Mouse (Mus musculus) fat pad, adult 2 months (tissue): Measurements from ENCODE around the gene Hoga1.
A peak's percentile ranks its signal among the peaks of the same experiment; 100 is the strongest.
"Not testable (repeated sequence)": the region's sequence is repeated elsewhere in the genome, so short reads cannot be mapped to it uniquely, and the experiment has no call there.

ENCODE experiments used
- DNase-seq: peaks from one replicate; pipeline ENCODE4 v3.0.0-alpha.2; 2011; ENCODE audit warnings: low read depth, low spot score; ENCODE audit errors: extremely low read depth

Hoga1 gene

DNA sequence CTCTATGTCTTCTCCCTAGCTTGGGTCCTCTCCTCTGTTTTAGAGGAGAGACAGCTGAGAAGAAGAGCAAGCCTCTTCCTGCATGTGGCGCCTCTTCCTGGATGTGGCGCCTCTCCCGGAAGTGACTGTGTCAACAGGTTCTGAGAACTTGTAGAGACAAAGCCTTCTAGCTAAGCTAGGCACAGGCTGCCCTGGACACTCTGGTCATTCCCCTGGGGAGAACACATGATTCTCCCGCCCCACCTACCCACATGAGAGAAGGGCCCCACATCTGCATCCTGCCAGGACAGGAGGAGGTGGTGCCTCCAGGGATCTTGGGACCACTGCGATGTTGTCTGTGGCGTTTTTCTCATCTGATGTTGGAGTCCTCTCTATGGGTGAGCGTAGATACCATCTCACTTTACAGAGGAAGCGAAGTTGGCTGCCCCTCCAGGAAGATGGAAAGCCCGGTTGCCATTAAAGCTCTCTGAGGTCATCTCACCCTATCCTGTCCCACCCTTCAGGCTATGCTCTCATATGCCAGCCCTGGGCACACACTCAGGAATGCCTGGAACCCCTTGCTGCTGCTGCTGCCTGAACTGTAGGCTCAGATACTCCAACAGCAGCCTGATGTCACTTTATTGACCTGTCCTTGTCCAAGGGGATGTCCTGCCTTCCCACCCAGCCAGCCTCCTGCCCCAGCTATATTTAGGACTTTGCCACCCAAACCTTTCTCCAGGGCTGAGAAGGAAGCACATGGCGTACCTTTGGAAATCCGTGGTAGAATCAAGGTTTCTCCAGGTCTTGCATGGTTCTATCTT, 23.2 kb downstream of the Hoga1 start:
- no peak for DNase-seq

DNA sequence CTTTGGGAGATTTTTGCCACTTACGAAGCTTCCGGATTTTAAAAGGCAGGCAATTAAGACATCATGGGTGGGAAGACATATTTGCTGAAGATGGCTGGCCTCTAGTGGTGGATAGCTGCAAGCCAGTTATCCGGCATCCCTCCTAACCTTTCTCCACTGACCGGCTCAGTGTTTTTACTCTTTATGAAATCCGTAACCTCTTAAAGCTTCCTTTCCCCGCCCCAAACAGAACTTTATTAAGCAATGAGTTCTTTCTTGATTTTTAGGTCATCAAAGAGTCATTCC, 23.8 kb downstream of the Hoga1 start:
- no peak for DNase-seq

DNA sequence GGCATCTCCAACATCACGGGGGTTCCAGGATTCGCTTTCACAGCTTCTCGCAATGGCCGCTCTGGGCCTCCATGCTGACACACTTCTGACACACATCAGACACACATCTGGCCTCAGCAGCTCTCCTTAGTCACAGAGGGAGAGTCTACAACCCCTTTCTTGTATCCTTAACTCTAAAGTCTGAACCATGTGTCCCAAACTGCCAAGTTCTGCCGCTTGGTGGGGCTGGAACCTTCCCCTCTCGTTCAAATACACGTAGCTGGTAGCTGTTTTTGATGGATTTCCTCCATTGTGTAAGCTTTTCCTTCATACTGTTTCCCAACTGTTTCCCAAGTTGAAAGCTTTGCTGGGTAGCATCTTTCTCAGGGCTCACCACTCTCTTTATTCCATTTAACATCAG, 25.8 kb downstream of the Hoga1 start:
- DNase-seq = no peak

DNA sequence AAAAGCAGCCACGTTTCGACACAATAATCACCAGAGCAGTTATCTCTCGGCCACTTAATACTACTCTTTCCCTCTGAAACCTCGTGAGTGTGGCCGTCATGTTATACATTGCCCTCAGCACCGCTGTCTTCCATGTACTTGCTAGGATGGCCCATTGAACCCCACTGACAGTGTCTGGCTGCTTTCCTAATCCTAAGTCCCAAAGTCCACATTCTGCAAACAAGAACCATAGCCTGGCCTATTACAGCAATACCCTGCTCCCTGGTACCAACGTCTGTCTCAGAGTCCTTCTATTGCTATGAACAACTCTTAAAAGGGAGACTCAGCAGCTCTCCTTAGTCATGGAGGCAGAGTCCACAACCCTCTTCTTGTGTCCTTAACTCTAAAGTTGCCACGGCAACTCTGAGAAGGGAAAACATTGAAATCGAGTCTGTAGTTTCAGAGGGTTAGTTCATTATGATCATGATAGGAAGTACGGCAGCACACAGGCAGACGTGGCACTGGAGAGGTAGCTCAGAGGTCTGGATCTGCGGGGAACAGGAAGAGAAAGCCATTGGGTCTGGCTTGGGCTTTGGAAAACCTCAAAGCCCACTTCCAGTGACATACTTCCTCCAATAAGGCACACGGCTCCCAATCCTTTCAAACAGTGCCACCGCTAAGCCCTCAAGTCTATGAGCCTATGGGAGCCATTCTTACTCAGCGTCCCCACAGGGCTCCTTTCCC, 26.6 kb downstream of the Hoga1 start:
- DNase-seq = no peak

DNA sequence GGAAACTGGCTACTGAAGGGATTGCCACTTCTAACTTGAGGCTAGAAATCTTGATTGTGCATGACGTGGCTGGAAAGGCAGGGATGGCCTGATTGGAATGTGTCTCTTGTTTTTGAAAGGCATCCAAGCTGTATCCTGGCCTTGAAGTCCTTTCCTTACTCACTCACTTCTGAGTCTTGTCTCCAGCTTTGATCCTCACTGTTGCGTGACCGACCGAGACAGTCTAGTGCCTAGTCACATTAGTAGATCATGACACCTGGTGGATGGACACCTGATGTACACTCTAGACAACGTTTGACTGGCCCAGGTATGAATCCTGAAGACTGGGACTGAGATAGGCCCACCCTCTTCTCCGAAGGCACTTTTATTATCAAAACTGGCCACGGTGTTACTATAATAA, 27.4 kb downstream of the Hoga1 start:
- no peak for DNase-seq

DNA sequence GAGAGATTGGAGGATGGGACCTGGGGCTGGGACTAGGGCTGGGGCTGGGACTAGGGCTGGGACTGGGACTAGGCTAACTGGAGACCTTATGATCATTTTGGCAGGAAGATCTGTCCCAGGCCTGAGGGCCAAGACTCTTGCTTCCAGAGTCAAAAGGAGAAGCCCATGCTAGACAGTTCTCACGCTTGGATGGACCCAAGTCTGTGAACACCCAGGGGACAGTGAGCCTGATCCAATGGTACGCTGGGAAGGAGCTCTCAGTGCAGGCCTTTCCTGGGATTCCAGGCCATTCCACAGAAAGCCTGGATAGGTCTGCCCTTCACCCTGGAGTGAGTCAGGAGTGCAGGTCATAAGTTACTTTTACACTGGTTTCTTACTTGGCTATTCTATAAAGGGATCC, 29.6 kb downstream of the Hoga1 start:
- DNase-seq = no peak

DNA sequence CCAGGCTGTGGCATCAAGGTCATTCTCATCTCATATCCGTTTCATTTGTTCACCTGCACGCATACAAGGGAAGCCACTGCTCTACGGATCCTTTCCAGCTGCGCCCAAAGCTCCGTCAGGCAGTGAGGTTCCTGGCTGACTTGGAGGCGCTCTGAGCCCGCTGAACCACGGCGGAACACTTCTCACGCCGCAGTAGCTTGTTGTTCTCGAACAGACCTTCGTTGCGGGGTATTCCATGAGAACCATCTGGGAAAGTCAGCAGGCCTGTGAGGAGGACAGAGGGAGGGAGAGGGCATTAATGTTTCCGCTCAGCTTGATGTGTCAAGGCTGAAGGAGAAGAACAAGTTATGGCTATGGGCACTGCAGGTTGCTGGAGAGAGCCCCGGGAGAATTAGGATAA, 30.6 kb downstream of the Hoga1 start:
- DNase-seq = no peak

DNA sequence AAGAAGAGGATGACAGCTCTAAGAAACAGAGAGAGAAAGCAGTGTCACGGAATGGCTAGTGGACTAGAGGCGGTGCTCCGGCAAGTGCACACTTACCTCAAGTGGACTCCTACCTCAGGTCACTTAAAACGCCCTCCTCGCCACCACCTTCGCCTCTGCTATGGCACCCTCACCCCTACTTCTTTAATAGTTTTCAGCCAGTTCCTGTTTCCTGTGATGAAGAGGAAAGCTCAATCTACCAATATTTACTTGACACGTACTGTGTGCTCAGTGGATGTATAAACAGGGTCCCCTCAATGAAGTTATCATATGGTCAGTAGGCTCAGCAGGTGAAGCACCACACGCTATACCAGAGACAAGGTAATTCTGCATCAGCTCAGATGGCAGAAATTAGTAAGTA, 33.2 kb downstream of the Hoga1 start:
- DNase-seq = no peak

DNA sequence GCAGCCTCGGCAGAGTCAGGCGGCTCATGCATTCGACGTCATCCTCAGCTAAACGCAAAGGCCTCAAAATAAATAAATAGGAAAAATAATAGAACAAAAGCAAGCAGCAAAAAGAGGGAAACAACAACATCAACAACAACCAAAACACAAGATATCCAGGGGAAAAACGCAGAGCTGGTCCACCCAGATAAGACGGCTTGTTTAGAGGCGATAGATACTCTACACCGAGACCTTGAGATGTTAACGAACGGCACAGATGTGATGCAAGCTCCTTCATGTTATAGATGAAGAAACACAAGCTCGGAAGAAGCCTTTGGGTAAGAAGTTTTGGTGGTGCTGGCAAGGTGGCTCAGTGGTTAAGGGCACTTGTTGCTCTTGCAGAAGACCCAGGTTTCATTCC, 33.6 kb downstream of the Hoga1 start:
- no peak for DNase-seq

DNA sequence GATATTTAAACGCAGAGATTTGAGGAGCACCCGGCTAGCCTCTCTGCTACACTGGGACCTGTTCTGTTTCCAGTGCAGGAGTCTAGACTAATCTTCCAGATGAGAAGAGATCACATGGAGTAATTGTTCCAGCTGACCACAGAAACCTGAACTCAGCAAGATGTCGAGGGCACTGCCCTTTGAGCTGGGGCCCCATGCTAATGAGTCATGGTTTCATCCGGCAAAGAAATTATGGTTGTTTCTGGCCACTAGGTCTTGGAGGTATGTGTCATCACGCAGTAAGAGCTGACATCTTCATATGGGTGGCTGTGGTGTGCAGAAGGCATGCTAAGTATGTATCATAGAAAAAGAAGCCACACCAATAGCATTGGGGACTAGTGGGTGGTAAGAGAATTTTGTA, 34.5 kb downstream of the Hoga1 start:
- no peak for DNase-seq

DNA sequence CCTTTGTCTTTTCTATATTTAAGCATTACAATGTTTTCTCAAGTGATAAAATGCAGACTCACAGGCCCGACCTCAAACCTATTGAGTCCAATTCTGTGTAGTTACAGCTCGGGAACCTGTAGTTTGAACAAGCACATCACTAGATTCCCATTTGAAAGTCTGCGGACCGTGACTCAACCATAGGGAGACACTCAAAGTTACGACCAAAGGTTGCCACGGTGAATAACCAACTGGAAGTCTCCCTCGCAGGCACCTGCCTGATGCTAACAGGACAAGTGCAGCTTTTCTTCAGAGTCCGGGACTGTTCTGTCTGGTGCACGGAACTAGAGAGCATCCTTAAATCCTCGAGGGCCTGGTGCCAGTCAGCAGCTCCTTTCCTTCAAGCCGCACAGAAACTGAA, 35.1 kb downstream of the Hoga1 start:
- DNase-seq = no peak

DNA sequence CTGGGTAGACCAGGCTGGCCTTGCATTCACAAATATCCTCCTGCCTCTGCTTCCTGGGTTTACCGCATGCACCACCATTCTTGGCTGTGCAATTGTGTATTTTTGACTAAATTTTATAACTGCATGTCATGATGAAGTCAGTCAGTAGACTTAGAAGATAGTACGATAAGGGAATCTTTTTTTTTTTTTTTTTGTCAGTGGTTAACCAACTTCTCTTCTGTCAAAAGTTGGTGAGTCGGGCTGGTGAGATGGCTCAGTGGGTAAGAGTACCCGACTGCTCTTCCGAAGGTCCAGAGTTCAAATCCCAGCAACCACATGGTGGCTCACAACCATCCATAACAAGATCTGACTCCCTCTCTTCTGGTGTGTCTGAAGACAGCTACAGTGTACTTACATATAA, 36.2 kb downstream of the Hoga1 start:
- not testable (repeated sequence) for DNase-seq

DNA sequence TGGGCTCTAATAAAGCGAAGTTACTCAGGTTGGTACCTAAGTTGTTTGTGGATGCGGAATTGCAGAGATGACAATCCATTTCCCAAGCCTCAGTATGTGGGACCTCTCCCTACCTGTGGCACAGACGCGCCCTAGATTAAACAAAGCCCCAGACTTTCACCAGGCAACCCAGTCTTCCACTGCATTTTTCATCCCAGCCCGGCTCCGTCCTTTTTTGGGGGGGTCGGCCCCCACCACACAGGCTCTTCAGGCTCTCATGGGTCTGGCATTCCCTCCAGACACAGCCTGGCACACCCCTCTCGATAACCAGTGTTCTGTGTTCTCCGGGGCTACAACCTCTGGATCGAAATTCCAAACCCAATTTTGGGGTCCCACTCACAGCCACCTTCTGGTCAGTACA, 40.3 kb downstream of the Hoga1 start:
- no peak for DNase-seq

DNA sequence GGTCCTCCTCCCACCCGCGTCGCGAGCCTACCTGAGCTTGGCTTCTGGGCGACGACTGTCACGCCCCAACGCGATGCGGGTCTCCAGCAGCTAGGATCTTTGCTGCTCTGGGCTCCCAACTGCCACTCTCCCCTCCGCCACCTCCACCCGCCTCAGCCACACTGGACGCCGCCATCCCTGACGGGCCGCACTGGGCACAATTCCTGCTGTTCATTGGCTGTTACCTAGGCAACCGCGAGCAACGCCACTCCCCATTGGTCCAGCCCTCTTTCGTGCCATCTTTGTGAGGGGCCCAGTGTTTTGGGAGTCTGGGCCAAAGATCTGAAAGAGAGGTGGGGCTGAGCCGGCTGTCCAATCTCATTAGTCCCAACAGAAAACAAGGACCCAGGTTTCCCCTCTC, 40.8 kb downstream of the Hoga1 start, which contains the start of gene Morn4:
TSS of gene Morn4 (minus strand) at position 192 of the 400 bp plus-strand sequence.
- DNase-seq = no peak

DNA sequence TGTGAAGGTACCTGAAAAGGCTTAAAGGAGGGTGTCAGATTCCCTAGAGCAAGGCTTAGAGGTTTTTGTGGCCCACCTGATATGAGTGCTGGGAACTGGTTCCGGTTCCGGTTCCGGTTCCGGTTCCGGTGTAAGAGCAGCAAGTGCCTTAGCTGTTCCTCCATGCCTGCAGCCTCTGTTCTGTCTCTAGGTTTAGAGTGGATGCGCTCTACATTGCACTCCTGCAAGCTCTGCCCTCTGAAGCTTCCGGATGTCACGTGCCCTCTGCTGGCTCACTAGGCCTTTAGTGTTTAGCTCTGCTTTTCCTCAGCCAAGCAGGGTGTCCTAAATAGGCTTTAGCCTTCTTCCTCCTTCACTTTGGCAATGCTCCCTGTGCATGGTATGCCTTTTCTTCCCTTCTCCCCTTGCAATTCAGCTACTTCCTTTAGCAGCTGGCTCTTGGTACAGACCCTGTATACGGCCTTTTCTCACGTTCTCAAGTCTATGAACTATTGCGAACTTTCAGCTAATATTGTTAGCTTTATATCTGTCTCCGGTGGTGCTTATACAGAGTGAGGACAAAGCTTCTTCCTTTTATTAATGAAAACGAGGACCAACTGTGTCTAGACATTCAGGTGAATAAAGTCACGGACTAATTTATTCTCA, 43.8 kb downstream of the Hoga1 start:
- DNase-seq = no peak

DNA sequence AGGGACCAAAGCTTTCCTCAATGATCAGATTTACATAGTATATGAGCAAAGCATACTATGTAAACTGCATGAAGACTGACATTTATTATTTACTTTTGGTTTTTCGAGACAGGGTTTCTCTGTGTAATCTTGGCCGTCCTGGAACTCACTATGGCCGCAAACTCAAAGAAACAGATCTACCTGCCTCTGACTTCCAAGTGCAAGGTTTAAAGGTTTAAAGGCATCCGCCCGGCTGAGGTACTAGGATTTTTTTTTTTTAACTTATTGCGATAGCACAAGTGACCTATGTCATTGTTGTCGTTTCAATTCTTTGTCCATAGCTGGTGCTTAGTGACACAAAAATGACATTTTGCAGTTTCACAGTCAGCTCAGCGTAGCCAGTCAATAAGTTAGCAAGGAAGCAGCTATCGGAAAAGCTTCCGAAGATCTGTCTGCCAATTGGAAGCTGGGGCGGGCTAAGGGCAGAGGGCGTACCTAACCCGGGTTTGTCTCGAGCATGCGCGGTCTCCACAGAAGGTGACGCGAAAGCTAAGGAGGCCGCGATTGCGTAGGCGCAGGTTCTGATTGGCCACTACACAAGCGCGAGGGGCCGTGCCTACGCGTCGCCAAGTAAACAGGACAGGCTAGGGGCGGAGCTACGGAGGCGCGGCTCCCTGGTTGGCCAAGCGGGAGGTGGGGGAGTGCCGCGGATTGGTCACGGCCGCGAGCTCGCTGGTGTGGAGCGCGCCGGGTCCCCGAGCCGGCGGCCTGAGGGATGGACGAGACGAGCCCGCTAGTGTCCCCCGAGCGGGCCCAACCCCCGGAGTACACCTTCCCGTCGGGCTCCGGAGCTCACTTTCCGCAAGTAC, 44.6 kb downstream of the Hoga1 start, which contains the start of gene Pi4k2a:
TSS of gene Pi4k2a (plus strand) at position 723 of the 848 bp plus-strand sequence.
- peak; percentile 98 for DNase-seq

DNA sequence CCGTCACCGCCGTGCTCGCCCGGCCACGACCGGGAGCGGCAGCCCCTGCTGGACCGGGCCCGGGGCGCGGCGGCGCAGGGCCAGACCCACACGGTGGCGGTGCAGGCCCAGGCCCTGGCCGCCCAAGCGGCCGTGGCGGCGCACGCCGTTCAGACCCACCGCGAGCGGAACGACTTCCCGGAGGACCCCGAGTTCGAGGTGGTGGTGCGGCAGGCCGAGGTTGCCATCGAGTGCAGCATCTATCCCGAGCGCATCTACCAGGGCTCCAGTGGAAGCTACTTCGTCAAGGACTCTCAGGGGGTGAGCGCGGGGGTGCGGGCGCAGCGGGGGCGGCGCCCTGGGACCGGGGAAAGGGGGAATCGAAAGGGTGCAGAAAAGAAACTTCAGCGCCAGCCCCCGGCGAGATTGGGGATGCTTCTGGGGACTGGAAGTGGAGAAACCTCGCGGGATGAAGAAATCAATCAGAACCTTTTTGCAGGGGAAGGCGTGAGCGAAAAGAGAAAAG, 45.3 kb downstream of the Hoga1 start:
- DNase-seq = no peak

DNA sequence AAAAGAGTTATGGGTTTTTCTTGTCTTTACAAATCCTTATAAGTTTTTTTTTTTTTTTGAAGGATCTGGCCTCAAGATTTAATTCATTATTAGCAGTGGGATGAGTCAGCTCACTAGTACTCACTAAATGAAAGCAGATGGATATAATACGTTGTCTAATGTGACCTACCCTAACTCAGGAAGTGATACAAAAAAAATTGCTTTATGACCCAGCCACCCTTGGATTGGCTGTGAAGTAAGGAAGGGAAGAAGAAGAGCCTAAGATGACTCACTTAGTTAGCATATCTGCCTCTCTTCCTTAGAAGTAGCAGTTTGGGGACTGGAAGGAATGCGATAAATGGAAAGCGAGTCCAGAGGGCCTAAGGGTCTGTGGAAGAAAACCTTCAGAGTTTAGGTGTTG, 54.0 kb downstream of the Hoga1 start:
- DNase-seq = no peak

DNA sequence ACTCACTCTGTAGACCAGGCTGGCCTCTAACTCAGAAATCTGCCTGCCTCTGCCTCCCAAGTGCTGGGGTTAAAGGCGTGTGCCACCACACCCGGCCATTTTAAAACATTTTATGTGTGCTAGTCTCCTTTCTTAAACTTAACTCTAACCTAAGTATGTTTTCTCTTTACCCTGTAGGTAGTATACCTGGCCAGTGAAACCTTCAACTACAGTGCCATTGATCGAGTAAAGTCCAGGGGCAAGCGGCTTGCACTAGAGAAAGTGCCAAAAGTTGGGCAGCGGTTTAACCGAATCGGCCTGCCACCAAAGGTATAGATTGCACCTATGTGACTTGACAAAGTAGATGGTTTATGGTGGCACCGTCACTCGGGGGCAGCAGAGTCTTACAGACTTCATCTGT, 59.3 kb downstream of the Hoga1 start:
- no peak for DNase-seq

DNA sequence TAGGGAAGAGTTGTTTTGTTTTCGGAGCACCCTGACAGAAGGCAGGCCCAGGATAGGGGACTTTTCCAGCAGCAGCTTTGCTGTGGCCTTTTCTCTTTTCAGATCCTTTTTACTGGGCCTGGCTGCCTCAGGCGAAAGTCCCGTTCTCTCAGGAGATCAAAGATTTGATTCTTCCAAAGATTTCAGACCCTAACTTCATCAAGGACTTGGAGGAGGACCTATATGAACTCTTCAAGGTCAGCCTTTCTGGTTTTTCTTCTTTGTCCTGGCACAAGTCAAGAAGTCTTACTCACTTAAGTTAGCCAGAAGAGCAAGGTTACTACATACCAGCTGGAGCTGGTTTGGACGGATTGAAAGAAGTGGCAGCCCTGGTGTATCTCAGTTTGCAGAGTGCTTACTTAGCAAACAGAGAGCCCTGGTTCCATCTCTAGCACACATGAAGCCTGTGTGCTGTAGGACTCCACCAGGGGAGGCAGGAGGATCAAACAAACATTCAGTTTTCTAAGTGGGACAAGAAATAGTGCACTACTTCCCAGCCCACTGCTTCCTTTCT, 70.4 kb downstream of the Hoga1 start:
- DNase-seq = no peak

DNA sequence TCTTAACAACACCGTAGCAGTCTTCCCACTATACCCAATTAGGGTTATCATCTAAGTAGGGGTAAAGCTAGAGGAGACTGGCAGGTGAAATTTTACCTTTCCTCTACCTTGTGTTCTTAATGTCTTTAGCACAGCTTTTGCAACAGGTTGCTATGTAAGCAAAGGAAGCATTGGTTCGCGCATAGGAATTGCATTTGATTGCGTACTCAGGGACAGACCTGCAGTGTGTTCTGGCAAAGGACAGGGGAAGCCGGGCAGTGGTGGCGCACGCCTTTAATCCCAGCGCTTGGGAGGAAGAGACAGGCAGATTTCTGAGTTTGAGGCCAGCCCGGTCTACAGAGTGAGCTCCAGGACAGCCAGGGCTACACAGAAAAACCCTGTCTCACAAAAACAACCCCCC, 72.7 kb downstream of the Hoga1 start:
- DNase-seq = no peak
